Mouse (Mus musculus) frontal cortex, adult 2 months (tissue): ENCODE data around the gene Zfp46. TPM values are rescaled to one million over a fixed set of nuclear protein-coding genes. Genes with fewer than 3 reads are reported as not detected.

ENCODE experiments used
- DNase-seq, 2 experiments: peaks; one replicate each; pipeline ENCODE4 v3.0.0; 2022; ENCODE audit warnings: low spot score in 1 of 2; ENCODE audit errors: extremely low spot score in 1 of 2
- polyA plus RNA-seq: library from polyadenylated mRNA; depleted of rRNA; stranded (reverse); fragments of >200 nt; gene quantifications from 2 replicates; pipeline ENCODE4 v1.2.3, GENCODE M21; 2012; rRNA removed

The Zfp46 gene
- polyA plus RNA-seq, 1 experiment, result 68.6 TPM

GRCm38 (mm10) chr4:136310229-136311041 lies 26.0 kb downstream of the Zfp46 start, which contains the start of gene Hnrnpr:
TSS of gene Hnrnpr (plus strand) at chr4:136310942.
- peak; percentile 95 to 99 for DNase-seq

DNA sequence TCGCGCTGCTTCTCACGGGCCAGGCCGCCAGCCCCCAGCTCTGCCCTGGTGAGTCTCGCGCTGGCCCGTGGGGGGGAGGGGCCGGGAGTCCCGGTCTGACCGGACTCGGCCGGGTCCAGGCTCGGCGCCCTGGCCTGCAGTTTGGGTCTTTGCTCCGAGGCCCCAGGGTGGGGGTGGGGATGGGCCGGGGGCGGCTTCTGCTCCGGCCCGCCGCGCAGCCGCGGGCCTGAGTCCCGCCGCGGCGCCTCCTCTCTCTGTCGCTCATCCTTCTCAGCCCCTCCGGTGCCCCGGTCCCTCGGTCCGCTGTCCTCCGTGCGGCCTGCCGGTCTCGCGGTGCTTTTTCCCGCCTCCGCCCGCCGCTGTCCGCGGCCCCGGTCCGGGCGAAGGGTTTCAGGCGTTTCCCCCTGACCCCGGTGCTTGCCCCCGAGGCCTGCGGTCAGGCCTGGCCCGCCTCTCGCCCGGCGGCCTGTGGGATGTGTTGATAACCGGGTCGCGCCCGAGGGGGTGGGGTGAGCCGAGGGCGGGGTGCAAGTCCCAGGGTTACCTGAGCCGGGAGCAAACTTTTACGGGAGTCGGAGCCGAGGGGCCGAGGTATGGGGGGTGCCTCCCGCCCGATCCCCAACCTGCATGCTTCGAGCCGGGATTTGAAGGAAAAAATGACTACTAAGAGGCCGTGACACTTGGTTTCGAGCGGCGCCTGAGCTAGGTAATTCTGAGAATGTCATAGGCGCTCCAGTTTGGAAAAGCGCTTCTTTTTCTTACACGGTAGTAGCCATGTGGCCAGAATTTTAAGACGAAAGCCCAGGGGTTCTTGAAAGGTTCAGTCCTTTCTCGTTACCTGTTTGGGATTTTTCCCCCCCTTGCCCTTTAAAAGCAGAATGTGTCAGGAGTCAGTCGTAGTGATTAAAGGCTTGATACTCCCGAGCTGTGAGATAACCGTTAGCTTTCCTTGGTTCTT lies 26.8 kb downstream of the Zfp46 start:
- peak in 1 of 2 experiments; percentile 30 for DNase-seq

GRCm38 (mm10) chr4:136312616-136313015 lies 28.1 kb downstream of the Zfp46 start:
- no peak for DNase-seq

DNA sequence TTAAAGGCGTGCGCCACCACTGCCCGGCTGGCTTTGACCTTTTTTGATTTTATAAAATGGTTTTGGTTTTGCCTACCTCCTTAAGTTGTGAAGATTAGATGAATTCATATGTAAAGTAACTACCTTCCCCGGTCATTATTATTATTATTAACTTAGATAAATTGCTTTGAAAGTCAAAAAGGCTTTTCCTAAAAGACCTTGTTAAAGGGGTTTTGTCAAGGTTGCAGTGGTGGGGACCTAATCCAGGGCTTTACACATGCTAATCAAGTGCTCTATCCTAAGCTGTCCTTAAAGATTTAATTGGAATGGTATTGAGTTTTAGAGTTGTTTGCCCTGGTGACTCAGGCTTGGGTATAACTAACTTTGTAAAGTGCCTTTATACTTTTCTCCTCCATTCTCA lies 33.2 kb downstream of the Zfp46 start:
- DNase-seq, result no peak

DNA sequence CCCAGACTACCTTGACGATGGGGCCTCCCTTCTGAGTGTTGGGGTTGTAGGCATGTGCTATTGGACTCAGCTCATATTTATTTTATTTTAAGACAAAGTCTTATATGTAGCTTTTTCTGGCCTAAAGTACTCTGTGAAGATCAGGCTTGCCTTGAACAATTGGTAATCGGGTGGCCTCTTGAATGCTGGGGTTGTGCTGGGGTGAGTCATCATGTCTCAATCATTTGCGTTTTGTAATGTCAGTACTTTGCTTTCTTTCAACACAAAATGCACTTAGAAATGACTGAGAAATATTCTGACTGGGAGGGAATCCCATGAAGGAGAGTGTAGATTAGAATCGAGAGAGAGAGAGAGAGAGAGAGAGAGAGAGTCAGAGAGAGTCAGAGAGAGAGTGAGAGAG lies 35.5 kb downstream of the Zfp46 start:
- no peak for DNase-seq

DNA sequence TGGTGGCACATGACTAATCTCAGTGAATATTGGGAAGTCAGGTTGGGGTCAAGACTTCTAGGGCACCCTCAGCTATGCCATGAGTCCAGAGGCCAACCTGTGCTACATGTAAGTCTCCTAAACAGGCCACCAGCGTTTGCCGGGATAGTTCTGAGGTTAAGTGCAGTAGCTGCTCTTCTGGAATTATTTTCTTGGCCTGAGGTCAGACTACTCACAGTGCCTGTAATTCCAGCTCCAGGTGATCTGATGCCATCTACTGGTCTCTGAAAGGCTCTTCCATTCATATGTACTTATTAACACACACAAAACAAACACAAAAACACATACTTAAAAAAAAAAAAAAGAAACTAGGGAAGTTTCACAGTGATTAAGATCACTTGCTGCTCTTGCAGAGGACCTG lies 39.7 kb downstream of the Zfp46 start:
- DNase-seq, result peak in 1 of 2 experiments; percentile 15

DNA sequence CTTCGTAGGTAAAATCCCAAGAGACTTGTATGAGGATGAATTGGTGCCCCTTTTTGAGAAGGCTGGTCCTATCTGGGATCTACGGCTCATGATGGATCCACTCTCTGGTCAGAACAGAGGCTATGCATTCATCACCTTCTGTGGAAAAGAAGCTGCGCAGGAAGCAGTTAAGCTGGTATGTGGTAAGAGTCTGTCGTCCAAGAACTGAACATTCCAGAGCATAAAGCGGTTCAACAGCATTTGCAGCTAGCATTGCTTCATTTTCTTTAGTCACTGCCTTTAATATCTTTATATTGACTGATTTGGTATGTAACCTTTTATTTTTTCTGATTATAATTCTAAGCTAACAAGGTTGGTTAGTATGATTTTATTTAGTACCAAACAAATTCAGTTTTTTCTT lies 42.8 kb downstream of the Zfp46 start:
- no peak for DNase-seq

DNA sequence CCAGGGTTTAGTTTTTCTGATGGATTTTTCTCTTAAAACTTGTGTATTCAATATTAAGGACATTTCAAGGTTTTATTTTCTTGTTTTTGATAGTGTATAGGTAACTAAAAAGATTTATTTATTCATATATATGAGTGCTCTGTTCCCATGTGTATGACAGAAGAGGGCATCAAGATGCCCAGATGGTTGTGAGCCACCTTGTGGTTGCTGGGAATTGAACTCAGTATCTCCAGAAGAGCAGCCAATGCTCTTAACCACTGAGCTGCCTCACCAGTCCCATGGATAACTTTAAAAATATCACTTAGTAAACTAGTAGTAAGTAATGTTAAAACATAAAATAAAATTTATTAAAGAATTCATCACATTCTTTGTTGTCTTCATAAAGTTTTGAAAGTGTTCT lies 43.6 kb downstream of the Zfp46 start:
- DNase-seq, result no peak

DNA sequence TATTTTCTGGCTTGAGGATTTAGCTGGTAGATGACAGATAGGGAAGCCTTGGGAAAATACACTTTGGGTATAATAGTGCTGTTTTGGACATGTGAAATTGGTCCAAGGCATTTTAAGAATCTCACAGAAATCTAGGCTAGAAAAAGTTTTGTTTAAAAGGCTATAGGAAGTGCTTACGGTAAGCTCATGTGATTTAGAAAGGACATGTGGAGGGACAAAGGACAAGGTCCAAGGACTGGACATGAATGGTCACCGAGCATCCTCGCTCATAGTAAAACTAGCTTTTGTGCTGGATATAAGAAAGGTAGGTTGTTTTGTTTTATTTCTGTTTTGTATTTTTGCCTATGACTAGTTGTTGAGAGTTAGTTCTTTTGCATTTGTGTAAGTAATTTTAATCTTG lies 47.2 kb downstream of the Zfp46 start:
- DNase-seq, result no peak

GRCm38 (mm10) chr4:136333191-136333590 lies 48.7 kb downstream of the Zfp46 start:
- no peak for DNase-seq

GRCm38 (mm10) chr4:136335065-136335464 lies 50.6 kb downstream of the Zfp46 start:
- no peak for DNase-seq

- DNase-seq, result no peak
These were observed 52.6 kb downstream of the Zfp46 start for GRCm38 (mm10) chr4:136337129-136337528.

Other genes with a start within 250 kb of the Zfp46 start
- 507 and 512 TPM in 2 replicates for gene Rpl11, start 231.3 kb upstream of the Zfp46 start, polyA plus RNA-seq
- 90.0 and 90.1 TPM in 2 replicates for gene Id3, start 141.2 kb upstream of the Zfp46 start, polyA plus RNA-seq
- 0.25 and 0.34 TPM in 2 replicates for gene E2f2, start 112.3 kb upstream of the Zfp46 start, polyA plus RNA-seq
- gene Asap3, start 78.3 kb upstream of the Zfp46 start, polyA plus RNA-seq, result 4.3 and 4.6 TPM in 2 replicates
- gene Tcea3, start 37.0 kb upstream of the Zfp46 start, polyA plus RNA-seq, result 0.86 and 0.99 TPM in 2 replicates
- gene Hnrnpr, start 26.3 kb downstream of the Zfp46 start, polyA plus RNA-seq, result 65.9 and 73.2 TPM in 2 replicates
- gene Htr1d, start 138.8 kb downstream of the Zfp46 start, polyA plus RNA-seq, result 2.5 and 3.4 TPM in 2 replicates
- 0.34 and 0.36 TPM in 2 replicates for gene 6030445D17Rik, start 177.6 kb downstream of the Zfp46 start, polyA plus RNA-seq
- gene Luzp1, start 185.1 kb downstream of the Zfp46 start, polyA plus RNA-seq, result 21.6 and 21.9 TPM in 2 replicates